Mouse (Mus musculus) thymus, postnatal 14 days (tissue): ENCODE measurements around the gene Tiam1.
A peak's percentile ranks its signal among the peaks of the same experiment; 100 is the strongest.

Experiments used
- DNase-seq: peaks from one replicate; pipeline ENCODE4 v3.0.0; 2021

Gene Tiam1

DNA sequence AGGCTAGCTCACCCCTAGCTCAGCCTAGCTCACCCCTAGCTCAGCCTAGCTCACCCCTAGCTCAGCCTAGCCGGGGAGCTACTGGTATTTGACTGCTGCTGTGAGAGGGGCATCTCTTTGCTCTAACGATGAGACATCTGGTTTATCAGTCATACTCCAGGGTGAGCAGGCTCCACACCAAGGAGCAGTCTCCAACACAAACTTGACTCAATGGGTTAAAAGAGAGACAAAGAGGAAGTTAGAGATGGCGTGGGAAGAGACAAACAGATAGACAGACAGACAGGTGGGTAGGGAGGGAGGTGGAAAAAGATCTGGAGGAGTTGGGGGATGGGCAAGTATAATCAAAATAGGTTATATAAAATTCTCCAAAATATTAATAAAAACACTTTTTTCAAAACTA is 275.1 kb downstream of the Tiam1 start:
- no peak for DNase-seq

DNA sequence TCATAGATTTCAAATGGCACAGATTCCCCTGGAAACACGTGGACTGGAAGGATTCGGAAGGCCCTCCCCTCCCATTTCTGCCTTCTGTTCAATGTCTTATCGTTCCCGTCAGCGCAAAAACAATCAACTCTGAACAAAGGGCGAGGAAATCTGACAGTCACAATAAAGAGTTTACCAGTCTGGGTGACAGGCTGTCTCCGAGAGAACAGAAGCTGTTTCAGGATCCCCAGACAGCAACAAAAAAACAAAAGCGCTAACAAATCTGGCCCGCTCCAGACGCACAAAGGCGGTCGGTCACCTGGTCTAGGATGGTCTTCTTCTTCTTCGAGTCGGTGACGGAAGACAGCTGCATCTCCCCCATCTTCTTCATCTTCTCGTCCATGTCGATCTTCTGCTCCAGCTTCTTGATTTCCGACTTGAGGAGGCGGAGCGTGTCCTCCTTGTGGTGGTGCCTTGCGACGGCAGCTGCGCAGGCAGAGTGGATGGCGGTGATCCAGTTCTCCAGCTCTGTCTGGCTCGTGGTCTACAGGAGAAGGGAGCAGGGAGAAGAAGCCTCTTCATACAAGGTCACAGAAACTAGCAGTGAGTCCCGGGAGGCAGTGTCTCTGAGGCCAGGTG is 276.2 kb downstream of the Tiam1 start:
- no peak for DNase-seq

DNA sequence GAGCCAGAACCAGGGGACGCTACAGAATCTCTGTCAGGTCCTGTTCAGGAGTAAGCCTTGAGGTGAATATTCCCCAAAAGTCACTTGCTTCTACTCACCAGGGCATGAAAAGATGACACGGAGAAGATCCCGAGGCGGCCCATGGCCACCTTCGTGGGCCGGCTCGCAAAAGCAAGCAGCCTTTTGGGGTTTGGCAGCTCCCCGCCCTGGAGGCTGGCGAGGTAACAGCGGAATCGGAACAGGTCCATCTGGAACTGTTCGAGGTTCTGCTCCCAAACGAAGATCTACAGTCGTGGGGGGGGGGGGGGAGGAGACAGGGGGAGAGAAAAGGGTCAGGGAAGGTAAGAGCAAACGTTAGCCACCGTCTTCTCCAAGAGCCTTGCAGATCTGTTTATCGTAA is 278.4 kb downstream of the Tiam1 start:
- DNase-seq, result no peak

DNA sequence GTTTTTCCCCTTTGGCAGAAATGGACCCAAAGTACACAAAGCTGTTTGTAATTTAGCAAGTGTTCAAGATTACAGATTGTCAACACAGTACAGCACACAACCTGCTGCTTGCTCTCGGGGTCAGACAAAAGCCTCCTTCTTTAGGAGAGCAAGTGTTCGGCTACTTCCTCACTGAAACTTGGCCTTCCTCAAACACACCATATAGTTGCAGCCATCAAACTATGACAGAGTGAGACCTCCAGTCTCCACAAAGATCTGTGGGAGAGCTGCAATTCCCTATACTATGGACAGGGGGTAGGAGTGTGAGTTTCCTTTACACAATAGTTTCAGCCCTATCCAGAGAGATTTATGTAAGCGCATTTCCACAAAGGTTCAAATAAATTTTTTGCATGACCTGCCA is 278.9 kb downstream of the Tiam1 start:
- DNase-seq, result no peak

DNA sequence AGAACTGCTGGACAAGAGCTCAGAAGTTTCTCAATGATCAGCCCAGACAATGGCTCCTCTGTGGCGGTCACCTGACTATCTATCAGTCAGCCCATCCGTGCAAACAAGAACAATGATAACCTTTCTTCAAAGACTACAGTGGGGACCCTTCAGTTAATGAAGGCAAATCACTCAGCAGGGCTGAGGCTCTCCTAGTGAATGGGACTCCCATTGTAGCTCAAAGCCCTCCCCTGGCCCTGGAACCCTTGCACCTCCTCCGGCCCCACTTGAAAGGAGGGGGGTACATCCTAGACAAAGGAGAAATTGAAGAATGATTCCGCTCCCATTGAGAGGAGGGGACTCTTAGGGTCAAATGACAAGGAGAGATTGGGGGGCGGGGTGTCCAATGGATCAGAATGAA is 280.3 kb downstream of the Tiam1 start:
- DNase-seq, result no peak

DNA sequence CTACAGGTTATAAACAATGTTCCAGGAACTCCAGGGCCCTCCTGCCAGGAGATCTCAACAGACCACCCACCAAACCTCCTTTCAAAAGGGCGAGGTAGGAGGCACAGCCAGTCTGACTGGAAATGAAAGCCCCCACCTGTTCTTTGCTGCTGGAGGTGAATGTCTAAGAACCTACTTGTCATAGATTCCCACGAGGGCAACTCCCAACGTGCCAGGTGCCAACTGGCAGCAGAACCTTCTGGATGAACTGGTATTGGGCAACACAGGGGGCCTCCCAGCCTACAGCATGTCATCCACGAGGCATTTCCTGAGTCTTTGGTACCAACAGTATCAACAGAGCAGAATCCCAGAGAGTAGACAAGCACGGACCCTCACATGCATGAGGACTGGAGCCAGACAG is 282.0 kb downstream of the Tiam1 start:
- no peak for DNase-seq

DNA sequence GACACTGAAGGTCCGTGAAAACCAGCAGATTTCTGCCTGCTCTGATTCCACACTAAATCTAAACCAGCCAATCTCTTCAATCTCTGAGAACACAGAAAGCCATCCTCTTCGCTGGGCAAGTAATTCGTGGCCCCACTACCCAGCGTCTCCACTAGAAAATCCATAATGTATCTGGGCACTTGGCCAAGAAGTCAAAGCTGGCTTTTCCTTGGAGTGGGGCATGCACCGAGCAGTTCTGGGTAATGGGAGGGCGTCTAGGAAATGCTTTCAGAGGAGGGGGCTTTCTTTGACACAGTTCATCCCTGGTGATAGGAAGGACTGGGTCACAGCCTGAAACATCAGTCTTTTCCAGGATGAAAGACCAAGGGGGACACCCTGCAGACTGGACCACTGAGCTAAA is 282.9 kb downstream of the Tiam1 start:
- no peak for DNase-seq

DNA sequence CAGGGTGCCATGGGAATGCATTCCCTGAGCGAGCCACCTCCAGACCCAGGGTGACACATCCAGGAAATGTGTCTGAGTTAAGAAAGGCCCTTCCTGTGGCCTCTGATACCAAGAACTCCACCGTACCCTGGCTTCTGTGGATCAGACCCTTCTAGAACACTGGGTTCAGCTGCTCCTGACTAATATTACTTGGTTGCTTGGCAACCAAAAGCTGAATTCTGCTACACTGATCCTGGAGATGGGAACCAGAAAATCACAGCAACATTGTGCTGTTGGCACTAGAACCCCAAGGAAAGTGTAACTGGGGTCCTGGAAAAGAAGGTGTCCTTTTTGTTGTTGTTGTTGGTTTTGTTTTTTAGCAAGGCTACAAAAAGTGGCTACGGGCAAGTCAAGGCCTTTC is 285.9 kb downstream of the Tiam1 start:
- DNase-seq, result no peak

DNA sequence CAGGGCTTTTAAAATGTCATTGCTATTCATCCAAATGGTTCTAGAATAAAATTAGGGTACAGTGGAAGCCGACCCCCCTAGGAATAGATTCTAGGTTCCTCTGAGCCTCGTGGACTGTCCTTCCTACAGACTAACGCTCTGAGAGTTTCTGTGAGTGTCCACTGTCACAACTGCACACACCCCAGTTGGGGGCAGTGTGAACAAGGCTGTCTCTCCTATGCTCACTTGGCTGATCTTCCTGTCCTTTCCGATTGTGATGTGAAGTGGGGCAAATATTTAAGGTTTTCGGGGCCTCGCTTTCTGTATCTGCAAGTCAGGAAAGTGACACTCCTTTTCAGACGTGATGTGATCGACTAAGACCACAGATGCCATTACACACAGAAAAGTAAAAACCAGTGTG is 288.8 kb downstream of the Tiam1 start:
- DNase-seq, result no peak

DNA sequence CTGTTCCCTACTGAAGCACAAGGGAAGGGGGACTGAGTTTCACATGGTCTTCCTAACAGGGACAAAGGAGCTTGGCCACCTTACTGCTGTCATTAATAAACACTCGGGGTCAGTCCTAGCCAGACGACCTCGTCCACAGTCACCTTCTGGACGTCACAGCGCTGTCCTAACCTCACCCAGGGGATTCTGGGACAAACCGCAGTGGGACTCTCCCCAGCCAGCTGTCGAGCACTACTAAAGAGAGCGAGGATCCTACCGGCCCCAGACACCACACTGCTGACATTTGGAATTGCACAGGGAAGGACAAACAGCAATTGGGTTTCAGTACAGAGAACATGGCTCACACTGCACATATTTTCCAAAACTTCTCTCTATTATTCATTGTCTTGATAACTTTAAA is 292.2 kb downstream of the Tiam1 start:
- no peak for DNase-seq

DNA sequence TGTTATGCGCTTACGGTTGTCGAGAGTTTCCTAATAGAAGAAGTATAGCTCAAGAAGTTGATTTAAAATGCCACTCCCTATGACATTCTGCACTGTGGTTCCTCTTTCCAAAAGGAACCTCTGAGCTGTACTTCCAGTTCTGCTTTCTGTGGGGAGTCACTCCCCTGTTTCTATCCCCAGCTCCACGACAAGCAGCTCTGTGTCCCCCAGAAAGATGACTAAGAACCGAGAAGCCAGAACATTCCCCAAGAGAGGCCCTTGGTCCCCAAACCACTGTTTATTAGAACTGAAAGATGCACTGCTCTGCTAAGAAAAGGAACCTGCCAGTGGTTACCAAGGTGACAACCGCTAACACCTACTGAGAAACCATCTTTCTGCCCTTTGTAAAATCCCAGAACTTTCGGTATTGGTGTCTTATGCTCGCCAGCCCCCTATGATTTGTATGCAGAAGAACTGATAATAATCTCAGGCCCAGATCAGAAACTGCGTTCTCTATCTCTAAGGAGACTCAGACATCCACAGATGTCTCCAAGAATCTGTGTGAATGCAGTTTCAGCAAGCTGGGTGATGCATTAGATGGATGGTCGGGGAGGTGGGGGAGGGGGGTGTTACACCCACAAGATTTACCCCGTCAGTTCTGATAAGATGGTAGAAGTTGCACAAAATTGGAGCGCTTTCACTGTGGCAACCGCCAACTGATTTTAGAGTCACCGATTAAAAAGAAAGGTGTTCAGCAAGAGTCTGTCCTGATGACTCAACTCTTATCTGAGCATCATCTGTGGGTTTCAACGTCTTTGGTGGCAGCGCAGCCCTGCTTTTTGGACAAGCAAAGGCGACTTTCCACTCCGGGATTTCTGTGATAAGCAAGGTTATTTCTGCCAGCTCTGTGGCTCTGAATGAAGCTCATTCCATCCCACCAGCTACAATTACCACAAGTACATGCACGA is 294.6 kb downstream of the Tiam1 start:
- no peak for DNase-seq

DNA sequence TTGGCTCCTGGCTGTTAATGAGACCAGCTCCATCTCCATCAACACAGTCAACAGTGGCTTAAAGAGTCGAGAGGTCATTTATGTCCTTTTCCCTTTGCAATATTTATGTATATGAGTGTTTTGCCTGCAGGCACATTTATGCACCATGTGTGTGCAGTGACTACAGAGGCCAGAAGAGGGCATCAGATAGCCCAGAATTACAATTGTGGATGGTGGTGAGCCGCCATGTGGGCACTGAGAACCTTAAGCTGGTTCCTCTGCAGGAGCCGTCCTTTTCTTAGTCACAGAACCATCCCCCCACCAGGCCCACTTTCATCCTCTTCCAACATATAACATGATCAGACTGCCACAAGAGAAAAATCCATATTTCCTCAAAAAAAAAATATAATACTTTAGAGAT is 295.4 kb downstream of the Tiam1 start:
- DNase-seq, result no peak

DNA sequence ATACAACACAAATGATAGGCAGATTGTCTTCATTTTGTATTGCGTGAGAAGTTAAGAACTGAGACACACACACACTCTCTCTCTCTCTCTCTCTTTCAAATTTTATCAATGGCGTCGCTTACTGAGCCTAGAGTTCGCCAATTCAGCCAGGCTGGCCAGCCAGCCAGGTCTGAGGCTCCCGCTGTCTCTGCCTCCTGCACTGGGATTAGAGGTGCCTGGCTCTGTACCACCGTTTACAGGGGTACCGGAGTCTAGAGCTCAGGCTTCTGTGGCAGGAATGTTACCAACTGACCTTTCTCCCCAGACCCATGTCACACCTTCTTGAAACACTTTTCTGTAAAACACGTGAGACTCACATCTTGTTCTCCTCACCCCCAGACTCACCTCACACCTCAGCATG is 298.1 kb downstream of the Tiam1 start:
- DNase-seq, result no peak

DNA sequence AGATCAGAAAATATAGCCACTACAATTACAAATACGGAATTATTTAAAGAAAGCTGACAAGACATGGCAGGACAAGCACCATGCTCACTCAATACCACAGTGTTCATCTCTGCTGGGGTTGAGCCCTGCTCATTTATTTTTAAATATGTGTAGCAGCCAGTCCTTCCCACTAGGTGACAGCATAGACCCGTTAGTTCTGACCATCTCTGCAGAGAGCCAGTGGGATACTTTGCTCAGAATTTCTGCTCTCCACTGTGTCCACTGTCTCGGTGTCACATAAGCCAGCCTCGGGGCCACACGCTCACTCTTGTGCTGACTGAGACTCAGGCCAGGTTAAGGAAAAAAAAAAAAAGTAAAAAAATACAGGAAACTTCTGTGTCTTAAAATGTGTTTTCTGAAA is 299.0 kb downstream of the Tiam1 start:
- DNase-seq, result peak; percentile 61

DNA sequence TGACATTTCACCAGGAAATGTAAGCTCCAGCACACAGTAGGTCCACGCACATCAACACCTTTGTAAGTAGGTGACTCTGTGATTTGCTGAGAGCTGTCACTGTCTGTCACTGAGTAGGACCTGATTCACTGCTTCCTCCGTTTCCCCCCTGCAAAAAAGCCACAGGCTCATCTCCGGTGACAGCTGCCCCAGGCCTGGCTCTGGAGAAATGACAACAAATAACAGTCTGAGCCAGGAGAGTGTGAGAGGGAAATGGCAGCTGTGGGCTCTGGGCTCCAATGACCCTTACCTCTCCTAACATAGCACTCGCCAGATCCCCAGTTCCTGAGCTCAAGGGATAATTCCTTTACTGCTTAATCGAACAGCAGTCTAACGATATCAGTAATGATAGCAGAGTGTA is 301.7 kb downstream of the Tiam1 start:
- no peak for DNase-seq

DNA sequence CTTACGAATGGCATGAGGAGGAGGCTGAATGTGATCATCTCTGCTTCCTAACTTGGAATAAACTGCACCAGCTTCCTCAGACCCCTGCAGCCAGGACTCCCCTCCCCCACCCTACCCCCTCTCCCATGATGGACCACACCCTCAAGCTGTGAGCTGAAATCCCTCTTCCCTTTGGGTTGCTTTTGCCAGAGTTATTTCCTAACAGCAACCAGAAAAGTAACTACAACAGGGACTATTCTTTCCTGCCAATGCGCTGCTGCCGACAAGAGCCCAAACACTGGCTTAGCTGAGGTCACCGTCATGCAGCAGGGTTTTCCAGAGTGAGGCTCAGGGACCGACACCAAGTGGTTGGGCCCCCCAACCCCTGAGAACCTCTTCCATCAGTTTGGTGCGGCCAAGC is 303.2 kb downstream of the Tiam1 start:
- DNase-seq, result no peak

DNA sequence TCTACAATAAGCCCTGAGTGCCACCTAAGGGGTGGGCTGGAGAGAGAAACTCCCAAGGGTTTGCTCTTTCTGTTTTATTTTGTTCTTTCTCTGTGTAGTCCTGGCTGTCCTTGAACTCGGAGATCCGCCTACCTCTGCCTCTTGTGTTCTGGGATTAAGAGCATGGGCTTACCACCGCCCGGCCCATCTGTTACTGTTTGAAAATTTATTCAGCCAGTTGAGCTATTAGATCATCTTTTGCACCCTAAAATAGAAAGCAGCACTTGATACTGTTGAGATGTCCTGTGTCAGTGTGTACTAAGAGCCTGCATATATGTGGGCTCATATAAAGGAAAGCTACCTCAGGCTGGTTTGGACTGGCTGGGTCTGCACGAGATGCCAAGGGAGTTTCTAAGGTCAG is 303.7 kb downstream of the Tiam1 start:
- no peak for DNase-seq

DNA sequence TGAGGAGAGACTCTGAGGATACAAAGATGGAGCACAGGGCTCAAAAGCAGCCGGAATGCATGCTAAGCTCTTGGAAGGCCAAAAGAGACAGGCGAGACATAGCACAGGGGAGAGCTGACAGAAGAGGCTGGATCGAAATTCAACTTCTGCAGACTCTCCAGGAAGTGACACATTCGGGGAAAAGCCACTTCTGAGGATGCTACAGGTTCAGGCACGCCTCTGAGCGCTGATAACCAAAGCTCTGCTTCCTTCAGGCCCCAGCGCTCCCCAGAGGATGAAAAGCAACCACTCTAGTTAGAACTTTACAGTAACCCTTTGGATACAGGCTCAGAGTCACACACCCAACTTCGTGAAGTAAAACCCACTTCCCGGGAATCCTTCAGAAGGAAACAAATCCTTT is 306.5 kb downstream of the Tiam1 start:
- DNase-seq, result peak; percentile 48

DNA sequence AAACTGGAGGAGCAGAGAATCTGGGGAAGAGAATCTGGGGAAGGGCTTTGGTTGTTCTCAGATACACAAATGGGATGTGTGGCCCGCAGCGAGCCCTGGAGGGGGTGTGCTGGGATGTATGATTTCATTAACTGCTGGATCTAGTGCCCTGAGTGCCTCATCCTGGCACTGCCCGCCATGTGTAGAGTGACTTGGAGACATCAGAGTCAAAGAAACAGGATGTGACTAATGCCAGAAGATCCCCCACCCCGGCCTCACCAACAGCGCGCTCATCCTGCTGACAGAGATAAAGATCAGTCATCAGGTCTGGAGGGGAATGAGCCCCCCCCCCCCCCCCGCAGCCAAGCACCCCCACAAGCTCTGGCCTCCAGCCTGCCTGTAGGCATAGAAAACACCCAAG is 308.0 kb downstream of the Tiam1 start:
- DNase-seq, result peak; percentile 24

DNA sequence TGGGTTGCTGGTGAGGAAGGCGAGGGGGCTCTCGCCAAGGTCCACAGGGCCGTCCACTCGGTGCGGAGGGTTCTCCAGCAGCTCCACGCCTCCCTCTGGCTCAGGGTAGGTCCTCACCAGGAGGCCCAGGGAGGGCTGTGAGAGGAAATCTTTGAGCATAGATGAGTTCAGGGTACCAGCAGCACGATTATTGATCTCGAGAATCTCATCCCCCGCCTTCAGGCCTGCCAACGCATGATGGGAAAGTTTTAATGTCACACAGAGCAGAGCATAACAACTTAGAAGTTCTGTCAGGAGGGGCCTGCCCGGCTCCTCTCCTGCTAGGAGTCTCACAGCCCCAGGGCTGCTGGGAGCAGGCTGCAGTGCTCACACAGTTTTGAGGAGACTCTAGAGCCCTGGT is 310.6 kb downstream of the Tiam1 start:
- no peak for DNase-seq

DNA sequence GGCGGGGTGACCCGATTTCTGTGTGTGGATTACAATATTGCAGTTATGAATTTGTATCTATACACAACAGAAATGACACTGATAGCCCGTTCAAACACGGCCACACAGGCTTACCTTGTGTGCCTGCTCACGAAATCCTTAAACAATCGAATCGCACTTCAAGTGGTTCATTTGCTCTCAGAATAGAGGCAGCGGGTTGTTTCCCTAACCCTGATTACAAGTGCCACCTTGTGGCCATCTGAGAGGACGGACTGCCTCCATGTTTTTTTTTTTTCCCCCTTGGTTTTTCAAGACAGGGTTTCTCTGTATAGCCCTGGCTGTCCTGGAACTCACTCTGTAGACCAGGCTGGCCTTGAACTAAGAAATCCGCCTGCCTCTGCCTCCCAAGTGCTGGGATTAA is 312.4 kb downstream of the Tiam1 start:
- DNase-seq, result peak; percentile 53

DNA sequence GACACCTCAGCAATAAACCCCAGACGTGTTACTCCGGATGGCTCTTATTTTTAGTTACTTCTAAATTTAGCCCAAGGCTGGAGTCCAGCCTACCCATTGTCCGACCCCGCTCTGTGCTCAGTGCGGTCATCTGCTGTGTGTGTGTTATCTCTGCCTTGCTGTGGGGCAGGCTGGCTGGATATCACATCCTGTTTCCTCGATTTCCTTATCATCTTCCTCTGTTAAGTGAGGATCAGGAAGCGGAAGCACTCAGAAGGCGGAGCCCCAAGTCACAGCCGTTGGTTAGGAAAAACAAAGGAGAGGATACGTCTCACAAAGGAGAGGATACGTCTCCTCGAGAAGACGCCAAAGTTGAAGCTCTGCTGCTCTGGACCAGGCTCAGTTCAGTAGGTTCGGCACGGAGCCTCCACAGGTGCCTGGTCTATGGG is 313.3 kb downstream of the Tiam1 start:
- DNase-seq, result no peak

DNA sequence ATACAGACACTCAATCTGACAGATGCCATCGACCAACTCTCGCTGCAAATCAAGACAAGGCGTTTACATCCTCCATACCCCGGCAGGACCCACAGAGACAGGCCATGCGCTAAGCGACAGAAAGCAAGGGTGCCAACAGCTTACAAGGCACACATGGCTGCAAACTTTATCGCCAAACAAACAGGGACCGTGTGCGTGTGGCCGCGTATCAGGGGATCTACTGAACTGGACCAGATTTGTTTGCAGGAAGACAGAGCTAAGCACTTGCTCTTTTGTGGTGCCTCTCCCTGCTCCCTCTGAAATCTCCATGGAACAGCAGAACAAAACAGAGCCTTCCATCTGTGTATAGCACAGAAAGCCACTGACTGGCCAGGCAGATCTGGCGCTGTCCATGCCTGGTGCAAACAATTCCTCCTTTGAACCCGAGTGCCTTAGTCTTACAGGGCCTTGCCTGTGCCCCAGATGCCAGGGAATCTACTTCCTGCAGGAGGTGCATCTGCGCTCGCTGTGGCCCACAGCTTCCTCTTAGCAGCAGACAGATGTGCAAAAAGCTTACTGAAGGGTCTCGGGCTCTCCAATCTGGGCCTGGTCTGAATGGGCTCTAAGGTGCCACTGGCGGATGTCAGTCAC is 316.0 kb downstream of the Tiam1 start:
- DNase-seq, result peak; percentile 64

DNA sequence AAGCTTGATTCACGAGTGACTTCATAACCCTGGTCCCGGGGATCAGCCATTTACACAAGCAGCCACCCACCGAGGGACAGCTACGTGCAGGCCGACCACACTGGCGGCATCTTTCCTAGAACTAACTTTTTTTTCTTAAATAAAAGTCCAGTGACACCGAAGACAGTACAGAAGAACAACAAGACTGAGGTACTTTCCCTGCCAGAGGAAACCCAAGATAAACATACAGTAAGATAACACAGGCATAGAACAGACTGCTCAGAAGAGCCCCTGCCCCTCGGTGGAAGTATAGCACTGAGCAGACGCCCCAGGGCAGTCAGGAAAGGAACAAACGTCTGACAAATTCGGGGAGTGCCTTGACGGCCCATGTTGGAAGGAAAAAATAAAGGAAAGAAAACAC is 317.7 kb downstream of the Tiam1 start:
- DNase-seq, result no peak
